Mouse (Mus musculus): ENCODE measurements around the gene Cyp4a12a.
"Not testable (repeated sequence)": the region's sequence is repeated elsewhere in the genome, so short reads cannot be mapped to it uniquely, and the experiment has no call there.

Gene Cyp4a12a

GRCm38 (mm10) chr4:115298746-115299145 is at the start of gene Cyp4a12a:
Gene Cyp4a12a (plus strand): TSS chr4:115299046.
- not testable (repeated sequence) for DNase-seq

- not testable (repeated sequence) for DNase-seq
Observed at GRCm38 (mm10) chr4:115264687-115265569, 33.9 kb upstream of the Cyp4a12a start.

GRCm38 (mm10) chr4:115278215-115278982 is 20.4 kb upstream of the Cyp4a12a start:
- not testable (repeated sequence) for DNase-seq

- DNase-seq: no peak
Observed at GRCm38 (mm10) chr4:115280342-115280741, 18.5 kb upstream of the Cyp4a12a start.

GRCm38 (mm10) chr4:115280779-115281178 is 18.1 kb upstream of the Cyp4a12a start:
- DNase-seq: not testable (repeated sequence)

GRCm38 (mm10) chr4:115281231-115281767 is 17.5 kb upstream of the Cyp4a12a start:
- DNase-seq: not testable (repeated sequence)

GRCm38 (mm10) chr4:115325722-115326121 is 26.9 kb downstream of the Cyp4a12a start:
- not testable (repeated sequence) for DNase-seq

GRCm38 (mm10) chr4:115365624-115366023 is 66.8 kb downstream of the Cyp4a12a start:
- DNase-seq: not testable (repeated sequence)

GRCm38 (mm10) chr4:115368067-115368466 is 69.2 kb downstream of the Cyp4a12a start:
- not testable (repeated sequence) for DNase-seq
